Mouse (Mus musculus): ENCODE results near the gene Efcab8. TPM values are rescaled to one million over a fixed set of nuclear protein-coding genes. Genes with fewer than 3 reads are reported as not detected.

The Efcab8 gene
- polyA plus RNA-seq (2014; fragmentation: Illumina TruSeq; extraction: RNeasy Lipid Tissue Mini Kit (QIAGEN cat#74804); ENCODE audit: low read depth, low replicate concordance) = 0.35 TPM

DNA sequence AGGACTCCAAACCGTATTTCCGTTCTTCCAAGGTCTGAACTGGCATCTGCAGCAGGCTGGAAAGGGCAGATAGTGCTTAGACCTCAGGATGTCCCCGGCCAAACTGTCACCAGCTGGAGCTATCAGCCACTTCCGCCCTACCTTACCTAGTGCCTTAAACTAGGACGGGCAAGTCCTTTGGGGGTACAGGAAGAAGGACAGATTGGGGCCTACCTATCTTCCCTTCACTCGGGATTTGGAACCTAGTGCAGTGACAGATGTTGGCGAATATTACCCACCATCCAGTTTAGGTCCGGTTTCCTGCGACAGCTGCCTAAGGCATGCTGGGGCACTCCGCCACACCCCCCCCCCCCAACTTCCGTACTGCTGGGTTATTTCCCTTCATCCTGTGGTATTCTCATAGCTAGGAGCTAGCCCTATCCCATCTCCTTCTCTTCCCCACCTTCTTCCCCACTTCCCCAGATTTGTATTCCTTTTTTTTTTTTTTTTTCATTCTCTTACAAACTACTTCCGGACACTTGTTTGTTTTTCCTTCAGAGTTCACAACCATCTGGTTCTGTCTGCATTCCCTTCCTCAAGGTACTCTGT is at the start of gene Efcab8:
TSS of gene Efcab8 (plus strand) at position 538 of the 588 bp plus-strand sequence.

DNA sequence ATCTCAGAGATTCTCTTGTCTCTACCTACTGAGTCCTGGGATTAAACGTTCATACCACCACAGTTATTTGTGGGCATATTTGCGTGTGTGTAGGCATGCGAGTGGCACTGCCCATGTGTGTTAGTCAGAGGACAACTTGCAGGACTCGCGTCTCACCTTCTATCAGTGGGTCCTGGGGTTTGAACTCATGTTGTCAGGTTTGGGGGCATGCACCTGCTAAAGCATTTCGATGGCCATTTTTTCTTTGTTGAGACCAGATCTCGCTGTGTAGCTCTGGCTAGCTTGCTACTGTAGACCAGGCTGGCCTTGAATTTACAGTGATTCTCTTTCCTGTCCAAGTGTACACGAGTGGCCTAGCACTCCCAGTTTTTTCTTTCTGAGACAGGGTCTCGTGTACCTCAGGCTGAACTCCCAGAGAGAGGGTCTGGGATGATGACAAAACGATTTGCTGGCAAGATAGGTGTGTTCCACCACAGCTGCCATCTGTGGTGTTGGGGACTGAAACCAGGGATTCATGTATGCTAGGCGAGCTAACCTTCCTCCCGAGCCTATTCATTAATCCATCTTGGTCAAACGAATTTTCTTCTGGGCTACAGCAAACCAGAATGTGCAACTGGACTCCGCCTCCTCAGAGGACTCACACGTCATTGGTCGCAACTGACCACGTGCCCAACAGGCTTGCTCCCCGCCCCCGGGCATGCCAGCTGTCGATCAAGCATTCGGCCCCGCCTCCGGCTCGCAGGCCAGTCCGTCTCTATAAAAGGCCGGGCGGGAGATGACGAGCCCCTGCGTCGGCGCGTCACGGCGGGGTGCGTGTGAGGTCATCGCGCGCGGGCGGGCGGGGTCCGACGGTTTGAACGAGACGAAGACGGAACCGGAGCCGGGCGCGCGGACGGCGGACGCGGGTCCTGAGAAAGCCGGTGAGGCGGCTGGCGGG is 39.0 kb upstream of the Efcab8 start, which contains the start of gene Mapre1:
TSS of gene Mapre1 (plus strand) at position 775 of the 937 bp plus-strand sequence.

DNA sequence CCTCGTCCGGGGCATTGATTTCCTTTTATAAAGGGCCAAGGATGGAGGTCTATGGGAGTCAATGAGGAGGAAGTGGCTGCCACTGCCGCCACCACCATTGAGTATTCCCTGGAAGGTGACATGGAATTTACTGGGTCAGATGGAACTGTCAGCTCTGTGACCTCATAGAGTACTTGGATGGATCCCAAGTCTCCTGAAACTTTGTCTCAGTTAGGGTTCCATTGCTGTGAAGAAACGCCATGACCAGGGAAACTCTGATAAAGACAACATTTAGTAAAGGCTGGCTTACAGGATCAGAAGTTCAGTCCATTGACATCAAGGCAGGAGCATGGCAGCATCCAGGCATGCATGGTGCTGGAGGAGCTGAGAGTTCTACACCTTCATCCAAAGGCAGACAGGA is 91.3 kb downstream of the Efcab8 start, which contains the start of gene Sun5:
TSS of gene Sun5 (minus strand) at position 101 of the 400 bp plus-strand sequence.

GRCm38 (mm10) chr2:153874745-153875144 is 95.0 kb downstream of the Efcab8 start, which contains the start of gene Bpifb2:
Gene Bpifb2 (plus strand): TSS chr2:153875045.

Other genes with a start within 250 kb of the Efcab8 start
- gene Nol4l, start 250.0 kb upstream of the Efcab8 start, polyA plus RNA-seq (2014; fragmentation: Illumina TruSeq; extraction: RNeasy Lipid Tissue Mini Kit (QIAGEN cat#74804); ENCODE audit: low read depth, low replicate concordance) = 4.8 TPM
- gene Commd7, start 147.2 kb upstream of the Efcab8 start, polyA plus RNA-seq (2014; fragmentation: Illumina TruSeq; extraction: RNeasy Lipid Tissue Mini Kit (QIAGEN cat#74804); ENCODE audit: low read depth, low replicate concordance) = 17.3 TPM
- 0.64 TPM for gene Dnmt3b, start 130.5 kb upstream of the Efcab8 start, polyA plus RNA-seq (2014; fragmentation: Illumina TruSeq; extraction: RNeasy Lipid Tissue Mini Kit (QIAGEN cat#74804); ENCODE audit: low read depth, low replicate concordance)
- not detected for gene Dnmt3c, start 83.3 kb upstream of the Efcab8 start, polyA plus RNA-seq (2014; fragmentation: Illumina TruSeq; extraction: RNeasy Lipid Tissue Mini Kit (QIAGEN cat#74804); ENCODE audit: low read depth, low replicate concordance)
- 334 TPM for gene Mapre1, start 38.7 kb upstream of the Efcab8 start, polyA plus RNA-seq (2014; fragmentation: Illumina TruSeq; extraction: RNeasy Lipid Tissue Mini Kit (QIAGEN cat#74804); ENCODE audit: low read depth, low replicate concordance)
- gene Sun5, start 91.2 kb downstream of the Efcab8 start, polyA plus RNA-seq (2014; fragmentation: Illumina TruSeq; extraction: RNeasy Lipid Tissue Mini Kit (QIAGEN cat#74804); ENCODE audit: low read depth, low replicate concordance) = not detected
- not detected for gene Bpifb2, start 95.1 kb downstream of the Efcab8 start, polyA plus RNA-seq (2014; fragmentation: Illumina TruSeq; extraction: RNeasy Lipid Tissue Mini Kit (QIAGEN cat#74804); ENCODE audit: low read depth, low replicate concordance)
- gene Bpifb6, start 120.5 kb downstream of the Efcab8 start, polyA plus RNA-seq (2014; fragmentation: Illumina TruSeq; extraction: RNeasy Lipid Tissue Mini Kit (QIAGEN cat#74804); ENCODE audit: low read depth, low replicate concordance) = not detected
- gene Bpifb3, start 138.3 kb downstream of the Efcab8 start, polyA plus RNA-seq (2014; fragmentation: Illumina TruSeq; extraction: RNeasy Lipid Tissue Mini Kit (QIAGEN cat#74804); ENCODE audit: low read depth, low replicate concordance) = not detected
- gene Bpifb4, start 158.3 kb downstream of the Efcab8 start, polyA plus RNA-seq (2014; fragmentation: Illumina TruSeq; extraction: RNeasy Lipid Tissue Mini Kit (QIAGEN cat#74804); ENCODE audit: low read depth, low replicate concordance) = not detected
- gene Bpifa6, start 195.0 kb downstream of the Efcab8 start, polyA plus RNA-seq (2014; fragmentation: Illumina TruSeq; extraction: RNeasy Lipid Tissue Mini Kit (QIAGEN cat#74804); ENCODE audit: low read depth, low replicate concordance) = not detected
- 3.1 TPM for gene Bpifa2, start 228.3 kb downstream of the Efcab8 start, polyA plus RNA-seq (2014; fragmentation: Illumina TruSeq; extraction: RNeasy Lipid Tissue Mini Kit (QIAGEN cat#74804); ENCODE audit: low read depth, low replicate concordance)